Mouse (Mus musculus): Measurements from ENCODE around the gene Met. TPM values are rescaled to one million over a fixed set of nuclear protein-coding genes. Genes with fewer than 3 reads are reported as not detected.

Gene Met
- 7.8 and 8.2 TPM in 2 replicates for polyA plus RNA-seq (2014; fragmentation: Nextera tagmentation; extraction: Ambion mirVana)

- peak; percentile 77 for ATAC-seq (replicated peaks; ENCODE audit: low FRiP score)
- Histone ChIP-seq H3K27ac (ENCODE audit: low read depth, low read length) (peak within 1 kb of the TSS; percentile 25; the same call in 1 of the 2 replicates), H3K27me3 (replicated peaks; ENCODE audit: control insufficient read depth, insufficient read depth, low read length) (peaks cover 23% of the 10 kb centered on the region), H3K36me3 (ENCODE audit: control insufficient read depth, insufficient read depth, low read length) (no peaks in the 10 kb centered on the region), H3K9me3 (ENCODE audit: control insufficient read depth, low read length) (no peaks in the 10 kb centered on the region), H3K9ac (ENCODE audit: low read depth, low read length) (peak within 1 kb of the TSS; percentile 57), H3K4me3 (ENCODE audit: low read depth, low read length) (peak within 1 kb of the TSS; percentile 61), H3K4me2 (peak within 1 kb of the TSS; percentile 79), H3K4me1 (replicated peaks; ENCODE audit: control insufficient read depth, insufficient read depth, low read length) (no peaks in the 10 kb centered on the region; the same call in 1 of the 2 replicates)
- WGBS: under 1% methylated on average over 76 of the region's 78 CpGs
- DNase-seq (ENCODE audit: low spot score): peak; percentile 63
Measured at GRCm38 (mm10) chr6:17463434-17464280, at the start of gene Met. TSS of gene Met (plus strand) at chr6:17463800.

- H3K27me3 ChIP-seq (replicated peaks; ENCODE audit: control insufficient read depth, insufficient read depth, low read length): no peaks in the 10 kb centered on the region
- 77% methylated on average over 7 of the region's 7 CpGs for WGBS
- no peak for ATAC-seq (replicated peaks; ENCODE audit: low FRiP score)
Measured at GRCm38 (mm10) chr6:17418226-17418625, 45.4 kb upstream of the Met start.

DNA sequence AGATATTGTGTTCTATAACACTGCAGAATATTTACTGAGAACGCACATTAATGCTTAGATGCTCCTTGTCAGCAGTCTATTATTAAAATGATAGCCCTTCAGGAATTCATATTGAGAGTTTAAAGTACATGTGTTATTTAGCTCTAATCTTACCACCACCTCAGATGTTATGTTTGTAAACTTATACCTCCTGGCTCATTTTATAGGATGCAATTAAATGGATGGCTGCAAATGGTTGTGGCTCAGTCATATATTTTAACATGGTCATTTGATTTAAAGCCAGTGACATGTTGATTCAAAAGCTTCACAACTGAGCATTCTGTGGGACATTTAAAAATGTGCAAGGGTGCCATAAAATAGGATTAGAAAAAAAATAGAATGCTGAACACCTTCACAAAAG lies 41.2 kb upstream of the Met start:
- Histone ChIP-seq H3K4me1 (replicated peaks; ENCODE audit: control insufficient read depth, insufficient read depth, low read length) (no peaks in the 10 kb centered on the region), H3K36me3 (ENCODE audit: control insufficient read depth, insufficient read depth, low read length) (no peaks in the 10 kb centered on the region), H3K4me2 (no peak overlapping the region), H3K27me3 (replicated peaks; ENCODE audit: control insufficient read depth, insufficient read depth, low read length) (no peaks in the 10 kb centered on the region), H3K9ac (ENCODE audit: low read depth, low read length) (no peak overlapping the region), H3K27ac (ENCODE audit: low read depth, low read length) (no peak overlapping the region), H3K4me3 (ENCODE audit: low read depth, low read length) (no peak overlapping the region), H3K9me3 (ENCODE audit: control insufficient read depth, low read length) (no peaks in the 10 kb centered on the region)
- no peak for ATAC-seq (replicated peaks; ENCODE audit: low FRiP score)
- WGBS: 85% methylated on average over 1 of the region's 1 CpGs
- DNase-seq (ENCODE audit: low spot score): no peak

More at GRCm38 (mm10) chr6:17418226-17418625, 45.4 kb upstream of the Met start:
- Histone ChIP-seq H3K36me3 (ENCODE audit: control insufficient read depth, insufficient read depth, low read length) (no peaks in the 10 kb centered on the region), H3K4me3 (ENCODE audit: low read depth, low read length) (no peak overlapping the region), H3K4me2 (no peak overlapping the region), H3K9me3 (ENCODE audit: control insufficient read depth, low read length) (no peaks in the 10 kb centered on the region), H3K9ac (ENCODE audit: low read depth, low read length) (no peak overlapping the region), H3K4me1 (replicated peaks; ENCODE audit: control insufficient read depth, insufficient read depth, low read length) (no peaks in the 10 kb centered on the region), H3K27ac (ENCODE audit: low read depth, low read length) (no peak overlapping the region)
- DNase-seq (ENCODE audit: low spot score): no peak

DNA sequence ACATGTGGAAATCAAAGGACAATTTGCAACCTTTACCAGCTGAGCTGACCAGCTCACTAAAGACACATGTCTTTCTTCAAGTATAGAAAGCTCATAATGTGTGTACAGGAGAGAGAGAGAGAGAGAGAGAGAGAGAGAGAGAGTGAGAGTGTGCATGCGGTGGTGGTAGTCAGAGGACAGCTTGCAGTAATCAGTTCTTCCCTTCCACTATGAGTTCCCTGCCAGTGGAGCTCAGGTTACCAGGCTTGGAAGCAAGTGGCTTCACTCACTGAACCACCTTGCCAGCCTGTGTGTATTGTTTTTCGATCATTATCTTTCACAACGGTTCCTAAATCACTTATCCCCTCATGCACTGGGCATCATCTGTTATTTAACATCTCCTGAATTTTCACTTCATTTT lies 34.6 kb upstream of the Met start:
- Histone ChIP-seq H3K27ac (ENCODE audit: low read depth, low read length) (no peak overlapping the region), H3K36me3 (ENCODE audit: control insufficient read depth, insufficient read depth, low read length) (no peaks in the 10 kb centered on the region), H3K27me3 (replicated peaks; ENCODE audit: control insufficient read depth, insufficient read depth, low read length) (no peaks in the 10 kb centered on the region), H3K4me3 (ENCODE audit: low read depth, low read length) (no peak overlapping the region), H3K4me1 (replicated peaks; ENCODE audit: control insufficient read depth, insufficient read depth, low read length) (no peaks in the 10 kb centered on the region), H3K9me3 (ENCODE audit: control insufficient read depth, low read length) (no peaks in the 10 kb centered on the region), H3K4me2 (no peak overlapping the region), H3K9ac (ENCODE audit: low read depth, low read length) (no peak overlapping the region)
- no peak for ATAC-seq (replicated peaks; ENCODE audit: low FRiP score)
- WGBS: 65% methylated on average over 3 of the region's 3 CpGs
- DNase-seq (ENCODE audit: low spot score): no peak

DNA sequence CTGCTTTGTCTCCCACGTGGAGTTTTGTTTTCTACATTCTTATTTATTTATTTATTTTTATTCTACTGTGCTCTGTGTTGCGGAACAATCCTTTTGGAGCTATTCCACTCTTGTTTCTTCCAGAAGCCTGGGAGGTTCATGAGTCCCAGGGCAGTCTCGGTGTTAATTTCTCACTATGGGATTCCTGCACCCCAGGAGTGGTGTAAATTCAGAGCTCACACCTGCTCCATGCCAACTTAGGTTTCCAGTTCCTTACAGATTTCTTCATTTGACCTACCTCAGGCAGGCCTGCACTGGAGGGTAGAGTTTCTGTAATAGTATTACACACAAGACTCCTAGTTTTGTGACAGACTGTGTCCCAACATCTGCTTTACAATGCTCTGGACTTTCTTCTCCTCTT lies 34.0 kb upstream of the Met start:
- Histone ChIP-seq H3K9ac (ENCODE audit: low read depth, low read length) (no peak overlapping the region), H3K27ac (ENCODE audit: low read depth, low read length) (no peak overlapping the region), H3K27me3 (replicated peaks; ENCODE audit: control insufficient read depth, insufficient read depth, low read length) (no peaks in the 10 kb centered on the region), H3K36me3 (ENCODE audit: control insufficient read depth, insufficient read depth, low read length) (no peaks in the 10 kb centered on the region), H3K4me3 (ENCODE audit: low read depth, low read length) (no peak overlapping the region), H3K4me2 (no peak overlapping the region), H3K4me1 (replicated peaks; ENCODE audit: control insufficient read depth, insufficient read depth, low read length) (no peaks in the 10 kb centered on the region), H3K9me3 (ENCODE audit: control insufficient read depth, low read length) (no peaks in the 10 kb centered on the region)
- DNase-seq (ENCODE audit: low spot score) (no peak), ATAC-seq (replicated peaks; ENCODE audit: low FRiP score) (no peak)
- WGBS: 77% methylated on average over 3 of the region's 3 CpGs

DNA sequence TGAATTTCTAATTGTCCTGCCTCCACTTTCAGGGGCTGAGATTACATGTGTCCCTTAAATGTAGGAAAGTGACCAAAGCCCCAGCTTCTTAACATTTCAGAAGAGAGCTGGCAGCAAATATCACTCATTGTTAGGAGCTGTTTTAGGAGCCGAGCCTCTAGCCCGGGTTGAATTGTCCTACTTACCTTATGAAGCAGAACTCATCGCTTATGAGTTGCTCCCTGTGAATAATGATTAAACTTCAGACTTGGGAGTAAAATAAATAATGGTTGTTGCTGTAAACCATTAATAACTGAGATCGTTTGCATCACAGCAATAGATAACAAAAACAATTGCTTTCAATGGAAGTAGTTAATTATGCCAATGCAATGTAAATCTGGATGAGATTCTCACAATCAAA lies 20.3 kb upstream of the Met start:
- Histone ChIP-seq H3K27me3 (replicated peaks; ENCODE audit: control insufficient read depth, insufficient read depth, low read length) (no peaks in the 10 kb centered on the region), H3K4me1 (replicated peaks; ENCODE audit: control insufficient read depth, insufficient read depth, low read length) (no peaks in the 10 kb centered on the region), H3K9ac (ENCODE audit: low read depth, low read length) (no peak overlapping the region), H3K36me3 (ENCODE audit: control insufficient read depth, insufficient read depth, low read length) (no peaks in the 10 kb centered on the region), H3K4me2 (no peak overlapping the region), H3K4me3 (ENCODE audit: low read depth, low read length) (no peak overlapping the region), H3K27ac (ENCODE audit: low read depth, low read length) (no peak overlapping the region), H3K9me3 (ENCODE audit: control insufficient read depth, low read length) (no peaks in the 10 kb centered on the region)
- ATAC-seq (replicated peaks; ENCODE audit: low FRiP score): no peak
- no peak for DNase-seq (ENCODE audit: low spot score)
- 81% methylated on average over 4 of the region's 4 CpGs for WGBS

DNA sequence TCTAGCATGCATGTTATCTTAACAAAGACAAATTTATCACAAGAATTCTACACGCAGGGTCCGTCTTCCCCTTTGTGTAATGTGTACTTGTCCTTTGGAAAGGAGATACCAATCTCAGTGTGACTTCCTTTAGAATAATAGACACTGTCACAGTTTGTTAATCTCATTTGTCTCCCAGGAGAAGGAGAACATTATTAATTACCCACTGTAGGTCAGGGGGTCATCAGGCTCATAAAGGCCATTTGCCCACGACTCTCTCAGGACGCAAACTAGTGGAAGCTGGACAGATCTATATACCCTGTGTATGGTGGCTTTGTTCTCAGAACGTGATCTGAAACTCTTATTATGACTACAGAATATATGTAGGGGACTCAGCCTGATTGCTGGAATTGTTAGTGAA lies 12.3 kb upstream of the Met start:
- Histone ChIP-seq H3K27me3 (replicated peaks; ENCODE audit: control insufficient read depth, insufficient read depth, low read length) (no peaks in the 10 kb centered on the region), H3K9me3 (ENCODE audit: control insufficient read depth, low read length) (no peaks in the 10 kb centered on the region), H3K27ac (ENCODE audit: low read depth, low read length) (no peak overlapping the region), H3K4me3 (ENCODE audit: low read depth, low read length) (no peak overlapping the region), H3K4me1 (replicated peaks; ENCODE audit: control insufficient read depth, insufficient read depth, low read length) (no peaks in the 10 kb centered on the region), H3K4me2 (no peak overlapping the region), H3K36me3 (ENCODE audit: control insufficient read depth, insufficient read depth, low read length) (no peaks in the 10 kb centered on the region), H3K9ac (ENCODE audit: low read depth, low read length) (no peak overlapping the region)
- no peak for DNase-seq (ENCODE audit: low spot score)
- WGBS: 46% methylated on average over 5 of the region's 5 CpGs
- no peak for ATAC-seq (replicated peaks; ENCODE audit: low FRiP score)

DNA sequence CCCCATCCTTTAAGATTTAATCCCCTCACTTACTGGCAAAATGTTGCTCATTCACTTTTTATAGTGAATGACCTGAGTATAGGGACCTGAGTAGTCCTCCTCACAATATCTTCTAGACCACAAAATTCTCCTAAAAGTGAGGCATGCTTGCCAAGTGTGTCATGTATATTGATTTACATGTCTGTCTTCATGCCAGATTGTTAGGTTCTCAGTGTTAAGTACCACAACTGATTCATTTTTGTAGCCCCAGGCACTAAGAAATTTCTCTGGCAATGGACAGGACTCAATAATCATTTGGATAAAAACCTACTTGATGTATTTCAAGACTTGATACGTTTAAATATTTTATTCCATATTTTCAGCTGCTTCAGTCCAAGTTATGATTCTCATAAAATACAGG lies 8.5 kb upstream of the Met start:
- DNase-seq (ENCODE audit: low spot score) (no peak), ATAC-seq (replicated peaks; ENCODE audit: low FRiP score) (no peak)
- no peak overlapping the region for H3K27ac ChIP-seq (ENCODE audit: low read depth, low read length)
- no peak overlapping the region for H3K4me3 ChIP-seq (ENCODE audit: low read depth, low read length)
- H3K4me1 ChIP-seq (replicated peaks; ENCODE audit: control insufficient read depth, insufficient read depth, low read length): no peaks in the 10 kb centered on the region
- no peak overlapping the region for H3K9ac ChIP-seq (ENCODE audit: low read depth, low read length)
- H3K4me2 ChIP-seq: no peak overlapping the region
- 76% methylated on average over 1 of the region's 1 CpGs for WGBS
- H3K9me3 ChIP-seq (ENCODE audit: control insufficient read depth, low read length): no peaks in the 10 kb centered on the region
- no peaks in the 10 kb centered on the region for H3K27me3 ChIP-seq (replicated peaks; ENCODE audit: control insufficient read depth, insufficient read depth, low read length)
- H3K36me3 ChIP-seq (ENCODE audit: control insufficient read depth, insufficient read depth, low read length): no peaks in the 10 kb centered on the region

- 77% methylated on average over 6 of the region's 6 CpGs for WGBS
- Histone ChIP-seq H3K36me3 (ENCODE audit: control insufficient read depth, insufficient read depth, low read length) (no peaks in the 10 kb centered on the region), H3K4me3 (ENCODE audit: low read depth, low read length) (no peak overlapping the region), H3K4me2 (no peak overlapping the region), H3K9me3 (ENCODE audit: control insufficient read depth, low read length) (no peaks in the 10 kb centered on the region), H3K4me1 (replicated peaks; ENCODE audit: control insufficient read depth, insufficient read depth, low read length) (no peaks in the 10 kb centered on the region), H3K9ac (ENCODE audit: low read depth, low read length) (no peak overlapping the region), H3K27me3 (replicated peaks; ENCODE audit: control insufficient read depth, insufficient read depth, low read length) (peaks cover 17% of the 10 kb centered on the region), H3K27ac (ENCODE audit: low read depth, low read length) (no peak overlapping the region)
- no peak for ATAC-seq (replicated peaks; ENCODE audit: low FRiP score)
- no peak for DNase-seq (ENCODE audit: low spot score)
Measured at GRCm38 (mm10) chr6:17459561-17459960, 4.0 kb upstream of the Met start.

All from liver, embryonic 11.5 days (tissue).